Mouse (Mus musculus) heart, adult 9 months (tissue): ENCODE measurements around the gene Jsrp1.

Experiments used
- DNase-seq, 2 experiments: peaks; one replicate each; pipeline ENCODE4 v3.0.0; 2022; ENCODE audit warnings: low spot score in 2 of 2

The Jsrp1 gene

GRCm38 (mm10) chr10:80813366-80813765, at the start of gene Jsrp1:
Gene Jsrp1 (minus strand): TSS chr10:80813498.
- DNase-seq: no peak

GRCm38 (mm10) chr10:80862305-80862704, 49.0 kb upstream of the Jsrp1 start:
- no peak for DNase-seq

GRCm38 (mm10) chr10:80858350-80858935, 45.1 kb upstream of the Jsrp1 start:
- no peak for DNase-seq

- no peak for DNase-seq
These were observed 44.5 kb upstream of the Jsrp1 start for GRCm38 (mm10) chr10:80857848-80858247.

- no peak for DNase-seq
These were observed 44.1 kb upstream of the Jsrp1 start for GRCm38 (mm10) chr10:80857386-80857785.

GRCm38 (mm10) chr10:80856908-80857307, 43.6 kb upstream of the Jsrp1 start:
- DNase-seq: no peak

GRCm38 (mm10) chr10:80856267-80856666, 43.0 kb upstream of the Jsrp1 start:
- DNase-seq: peak in 1 of 2 experiments; percentile 43

- DNase-seq: no peak
These were observed 42.4 kb upstream of the Jsrp1 start for GRCm38 (mm10) chr10:80855749-80856073.

- peak; percentile 95 to 96 for DNase-seq
These were observed 41.8 kb upstream of the Jsrp1 start, which contains the start of the genes Lsm7 and Sppl2b for GRCm38 (mm10) chr10:80854913-80855748. Gene Lsm7 (minus strand): TSS chr10:80855209. Gene Sppl2b (plus strand): TSS chr10:80855275.

GRCm38 (mm10) chr10:80848571-80848970, 35.3 kb upstream of the Jsrp1 start:
- no peak for DNase-seq

GRCm38 (mm10) chr10:80845732-80846131, 32.4 kb upstream of the Jsrp1 start:
- DNase-seq: no peak

GRCm38 (mm10) chr10:80845055-80845693, 31.9 kb upstream of the Jsrp1 start:
- no peak for DNase-seq

- DNase-seq: no peak
These were observed 30.7 kb upstream of the Jsrp1 start, which contains the start of gene Lingo3 for GRCm38 (mm10) chr10:80843931-80844547. Gene Lingo3 (minus strand): TSS chr10:80844039.

GRCm38 (mm10) chr10:80843087-80843930, 30.0 kb upstream of the Jsrp1 start:
- DNase-seq: no peak

GRCm38 (mm10) chr10:80842334-80842733, 29.0 kb upstream of the Jsrp1 start:
- no peak for DNase-seq

- no peak for DNase-seq
These were observed 28.4 kb upstream of the Jsrp1 start for GRCm38 (mm10) chr10:80841685-80842084.

- no peak for DNase-seq
These were observed 26.6 kb upstream of the Jsrp1 start for GRCm38 (mm10) chr10:80839848-80840247.

GRCm38 (mm10) chr10:80838346-80838912, 25.1 kb upstream of the Jsrp1 start:
- DNase-seq: no peak

- DNase-seq: peak; percentile 64 to 66
These were observed 24.5 kb upstream of the Jsrp1 start for GRCm38 (mm10) chr10:80837827-80838226.

- no peak for DNase-seq
These were observed 23.7 kb upstream of the Jsrp1 start for GRCm38 (mm10) chr10:80836949-80837379.

- DNase-seq: no peak
These were observed 22.3 kb upstream of the Jsrp1 start for GRCm38 (mm10) chr10:80835617-80836016.
